Mouse (Mus musculus) liver, adult 2 months (tissue): ENCODE data around the gene Peak1.

ENCODE experiments used
- CTCF ChIP-seq: fragments of 200-500 bp; IDR thresholded peaks from 2 replicates; pipeline ENCODE4 v1.5.1; 2011; ENCODE audit warnings: low read depth, low read length, control low read depth
- POLR2A ChIP-seq: fragments of 200-500 bp; IDR thresholded peaks from 2 replicates; pipeline ENCODE4 v1.6.1; 2011; ENCODE audit warnings: low read length, control low read depth; ENCODE audit not compliant: insufficient read depth; ENCODE audit errors: extremely low read depth

DNA sequence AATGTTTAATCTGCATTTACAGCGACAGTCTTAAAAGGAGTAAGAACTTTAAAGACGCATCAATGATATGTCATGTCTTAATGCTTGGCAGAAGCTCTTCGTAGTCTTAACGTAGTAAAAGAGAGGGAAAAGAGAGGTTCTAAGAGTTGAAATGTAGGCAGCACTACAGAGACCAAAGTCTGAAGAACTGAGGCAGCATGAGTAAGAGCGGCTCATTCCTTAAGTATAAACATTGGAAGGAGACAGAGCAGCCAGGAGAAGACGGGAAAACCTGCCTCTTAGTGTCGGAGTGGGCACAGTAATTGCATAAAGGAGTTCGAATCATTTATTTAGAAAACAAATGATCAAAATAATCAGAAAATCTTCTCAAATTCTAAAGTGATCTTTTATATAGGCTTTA, 173.5 kb downstream of the Peak1 start:
- no peak for TF ChIP-seq CTCF
- no peak for TF ChIP-seq POLR2A
